Mouse (Mus musculus) layer of hippocampus, adult 8-10 months (tissue): ENCODE measurements at regions not wholly inside any gene's neighbourhood (a gene's known extent, or its start where the extent isn't known, plus 50 kb on each side); places are given as distances from the start of the nearest gene placed in this dataset.

Experiments
- DNase-seq, 2 experiments: peaks; one replicate each; pipeline ENCODE4 v3.0.0; 2022; ENCODE audit warnings: low spot score in 2 of 2

DNA sequence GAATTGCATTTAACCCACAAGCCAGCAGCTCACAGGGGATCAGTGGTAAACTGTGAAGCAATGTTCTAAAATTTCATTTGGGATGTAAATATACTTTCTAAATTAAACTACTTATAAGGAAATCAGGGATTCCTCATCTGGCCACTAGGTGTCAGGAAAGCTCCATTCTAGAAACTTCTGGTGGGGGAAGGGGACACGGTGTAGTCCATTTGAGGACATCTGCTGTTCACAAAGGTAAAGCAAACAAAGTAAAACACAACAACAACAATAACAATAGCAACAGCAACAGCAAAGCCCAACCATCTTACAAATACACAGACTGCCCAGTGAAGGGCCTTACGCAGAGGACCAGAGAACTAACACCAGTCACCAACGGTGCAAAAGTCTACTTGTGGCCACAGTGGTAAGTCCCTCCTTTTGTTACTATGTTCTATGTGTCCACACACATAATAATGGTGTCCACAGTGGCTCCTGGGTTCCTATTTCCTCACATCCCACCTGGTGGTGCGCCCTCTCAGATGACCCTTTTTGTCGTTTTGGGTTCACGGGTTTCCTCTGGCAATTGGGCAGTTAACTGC, 105.9 kb upstream of the Fam241a start:
- peak in 1 of 2 experiments; percentile 14 for DNase-seq

DNA sequence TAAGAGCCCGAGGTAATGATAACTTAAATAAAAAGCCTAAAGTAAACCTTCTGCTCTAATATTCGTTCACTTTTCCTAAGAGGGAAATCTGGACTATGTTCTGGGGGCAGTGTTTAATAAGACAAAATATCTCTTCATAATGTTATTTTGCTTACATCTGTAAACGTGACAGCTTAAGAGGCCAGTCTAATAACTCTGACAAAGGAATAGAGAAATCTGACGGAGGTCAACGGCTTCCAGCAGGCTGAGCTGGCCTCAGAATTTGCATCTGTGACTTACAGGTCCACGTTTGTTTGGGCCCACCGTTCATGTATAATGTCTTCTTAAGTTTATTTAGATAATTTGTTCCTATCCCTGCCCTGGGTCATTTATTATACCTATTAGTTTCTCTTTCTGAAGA, 99.6 kb upstream of the Fam241a start:
- DNase-seq: no peak

DNA sequence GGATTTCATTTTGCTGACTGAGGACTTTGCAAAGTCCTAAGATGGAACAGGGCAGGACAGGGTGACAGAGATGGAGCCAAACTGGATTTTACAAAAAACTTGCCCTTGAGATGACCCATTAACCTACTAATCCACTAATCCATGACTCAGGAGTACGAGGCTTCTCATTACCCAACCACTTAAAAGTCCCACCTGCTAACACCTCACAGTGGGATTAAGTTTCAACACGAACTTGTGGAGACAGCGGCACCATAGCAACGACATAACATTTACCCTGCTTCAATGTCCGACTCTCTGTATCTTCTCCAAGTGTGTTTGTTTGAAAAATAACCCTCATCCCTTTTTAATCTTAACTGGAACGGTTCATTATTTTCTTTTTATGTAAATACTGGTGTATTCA, 91.5 kb upstream of the Fam241a start:
- DNase-seq: no peak

DNA sequence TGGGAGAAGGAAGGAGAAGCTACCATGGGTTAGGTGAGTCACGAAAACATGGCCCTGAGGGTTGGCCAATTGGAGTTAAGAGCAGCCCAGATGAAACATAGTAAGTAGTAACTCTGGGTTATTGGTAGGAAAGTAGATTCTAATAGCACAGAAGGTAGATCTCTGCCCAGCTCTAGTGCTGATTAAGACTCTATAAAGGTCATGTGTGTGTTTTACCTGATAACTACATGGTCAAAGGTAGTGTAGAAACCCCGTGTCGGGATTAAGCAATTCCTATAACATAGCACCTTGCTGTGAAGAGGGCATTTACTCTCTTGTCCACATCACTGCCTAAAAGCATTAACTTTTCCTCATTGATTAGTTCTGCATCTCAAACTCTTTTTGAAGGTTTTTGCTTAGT, 89.0 kb upstream of the Fam241a start:
- DNase-seq: no peak

- DNase-seq: no peak
Measured at GRCm38 (mm10) chr3:127977240-127977639, 81.1 kb upstream of the Fam241a start.

GRCm38 (mm10) chr3:127970891-127971290, 74.8 kb upstream of the Fam241a start:
- peak; percentile 8 to 59 for DNase-seq

- no peak for DNase-seq
Measured at GRCm38 (mm10) chr3:127967170-127967569, 71.0 kb upstream of the Fam241a start.

DNA sequence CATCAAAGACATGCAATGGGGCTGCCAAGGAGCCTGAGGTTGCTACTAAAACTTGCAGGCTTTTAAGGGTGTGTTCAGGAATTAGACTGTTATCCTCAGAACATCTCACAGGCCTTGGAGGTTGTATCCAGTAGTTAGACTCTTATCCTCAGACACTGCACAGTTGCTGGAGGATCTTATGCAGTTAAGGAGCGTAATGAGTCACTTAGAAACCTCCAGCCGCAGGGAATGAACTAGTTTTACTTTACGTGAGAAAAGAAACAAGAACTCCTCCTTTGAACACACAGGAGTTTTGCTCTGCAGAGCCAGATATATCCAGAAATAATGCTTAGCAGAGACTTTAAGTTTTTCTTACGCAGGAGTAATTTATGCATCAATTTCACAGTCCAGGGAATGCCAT, 70.1 kb upstream of the Fam241a start:
- no peak for DNase-seq

DNA sequence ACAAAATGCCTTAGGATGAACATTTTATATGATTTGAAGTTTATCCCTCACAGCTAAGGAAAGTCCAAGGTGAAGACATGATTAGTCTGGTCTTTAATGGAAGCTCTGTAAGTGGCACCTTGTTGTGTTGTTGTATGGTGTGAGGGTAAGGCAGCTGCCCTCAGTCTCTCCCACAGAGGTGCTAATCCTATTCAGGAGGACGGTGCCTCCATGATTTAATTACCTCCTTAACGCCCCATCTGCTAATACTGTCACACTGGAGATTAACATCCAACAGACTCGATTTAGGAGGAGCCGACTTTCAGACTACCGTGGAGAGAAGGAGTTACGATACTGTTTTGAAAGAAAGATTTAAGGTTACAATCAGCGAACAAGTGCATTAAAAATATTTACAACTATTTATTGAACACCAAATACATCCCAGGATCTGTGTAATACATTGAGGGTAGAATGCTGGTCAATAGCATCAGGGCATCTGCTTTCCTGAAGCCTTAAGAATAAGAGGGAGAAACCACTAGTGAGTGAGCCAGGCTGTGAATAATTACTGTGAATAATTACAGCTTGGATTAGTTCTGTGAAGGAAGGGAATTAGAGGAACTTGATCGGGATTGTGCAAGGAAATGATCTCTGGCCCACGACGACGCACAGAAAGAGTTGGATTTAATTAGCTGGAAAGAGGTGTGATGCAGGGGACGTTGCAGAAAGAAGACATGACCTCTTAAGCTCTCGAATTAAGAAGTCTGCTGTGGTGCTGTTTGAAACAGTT, 63.0 kb upstream of the Fam241a start:
- DNase-seq: no peak

DNA sequence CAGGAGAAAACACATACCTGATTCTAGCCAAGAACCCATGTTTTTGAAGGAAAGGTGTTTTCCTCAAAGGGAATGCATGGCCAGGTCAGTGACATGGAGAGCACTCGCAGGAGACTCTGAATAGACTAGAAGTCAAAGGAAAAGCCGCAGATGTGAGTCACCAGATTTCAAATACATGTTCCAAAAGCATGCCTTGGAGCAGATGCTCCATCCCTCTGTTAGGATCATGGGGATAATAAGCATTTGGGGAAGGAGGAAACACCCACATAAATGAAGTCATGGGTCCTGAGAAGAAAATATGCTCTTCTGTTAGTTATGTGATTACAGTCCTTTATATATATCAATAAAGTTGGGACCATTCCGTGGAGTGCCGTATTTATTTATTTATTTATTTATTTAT, 58.7 kb upstream of the Fam241a start:
- DNase-seq: peak; percentile 30 to 43

GRCm38 (mm10) chr3:127953610-127954009, 57.5 kb upstream of the Fam241a start:
- no peak for DNase-seq

- peak; percentile 37 to 45 for DNase-seq
Measured at GRCm38 (mm10) chr3:127948898-127949620, 52.9 kb upstream of the Fam241a start.

GRCm38 (mm10) chr3:127948326-127948725, 52.2 kb upstream of the Fam241a start:
- no peak for DNase-seq
